Mouse (Mus musculus) adrenal gland (tissue): ENCODE measurements at regions not wholly inside any gene's neighbourhood (a gene's known extent, or its start where the extent isn't known, plus 50 kb on each side); places are given as distances from the start of the nearest gene placed in this dataset.

ENCODE experiments used
- intact Hi-C: fragments of 180-260 bp; cut with DNase I; formaldehyde crosslinking; loops from one replicate; pipeline ENCODE4 v1.15.1; 2025

- intact Hi-C loops, result no loop called here
These were observed 60.9 kb upstream of the Ppp2r5c start for GRCm38 (mm10) chr12:110385801-110386599.

GRCm38 (mm10) chr12:110387056-110387455 lies 59.9 kb upstream of the Ppp2r5c start:
- intact Hi-C loops, result no loop called here

GRCm38 (mm10) chr12:110387567-110387966 lies 59.4 kb upstream of the Ppp2r5c start:
- intact Hi-C loops, result no loop called here

GRCm38 (mm10) chr12:110389439-110389838 lies 57.5 kb upstream of the Ppp2r5c start:
- intact Hi-C loops, result no loop called here

GRCm38 (mm10) chr12:110391464-110391863 lies 55.5 kb upstream of the Ppp2r5c start:
- intact Hi-C loops, result no loop called here

GRCm38 (mm10) chr12:110393555-110393954 lies 53.4 kb upstream of the Ppp2r5c start:
- intact Hi-C loops, result no loop called here
